Mouse (Mus musculus): ENCODE data around the gene Olfr102.

The Olfr102 gene

DNA sequence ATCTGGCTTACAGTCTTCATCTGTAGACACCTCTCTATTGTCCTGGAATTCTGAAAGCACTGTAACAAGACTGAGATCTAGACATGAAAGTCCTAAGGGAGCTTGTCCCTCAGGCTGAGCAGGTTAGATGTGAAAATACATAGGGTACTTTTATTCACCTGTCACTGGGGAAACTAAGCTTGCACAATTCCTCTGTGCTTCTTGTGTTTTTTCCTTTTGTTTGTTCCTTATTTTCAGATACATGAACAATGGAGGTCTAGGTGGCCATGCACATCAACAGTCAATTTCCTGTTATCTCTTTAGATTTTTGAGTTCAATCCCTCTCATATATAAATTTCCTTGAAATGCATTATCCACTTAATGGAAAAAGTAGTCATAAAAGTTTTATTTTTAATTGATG lies at the start of gene Olfr102:
Gene Olfr102 (minus strand): TSS at position 101 of the 400 bp plus-strand sequence.
- no peak for DNase-seq (ENCODE audit: low spot score in 2 of 2)

DNA sequence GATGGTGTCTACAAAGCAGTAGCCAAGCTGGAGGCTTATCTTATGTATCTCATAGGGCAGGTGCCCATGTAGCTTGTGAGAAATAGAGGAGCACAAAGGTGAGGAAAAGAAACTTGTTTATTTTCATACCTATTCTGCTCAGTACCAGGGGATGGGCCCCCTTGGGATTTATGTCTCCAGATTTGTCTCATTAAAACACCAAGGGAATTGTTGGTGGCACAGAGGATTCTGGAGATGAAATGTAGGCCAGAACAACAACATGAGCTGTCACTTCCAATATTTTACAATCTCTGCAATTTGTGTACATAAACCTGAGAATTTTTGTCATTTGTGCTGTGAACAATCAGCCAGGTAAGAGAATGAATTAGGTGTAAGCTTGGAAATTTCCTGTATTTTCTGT lies 42.4 kb upstream of the Olfr102 start, which contains the start of gene Olfr104-ps:
Gene Olfr104-ps (plus strand): TSS at position 301 of the 400 bp plus-strand sequence.
- DNase-seq (ENCODE audit: low spot score in 2 of 2): no peak

GRCm38 (mm10) chr17:37339598-37339997 lies 22.7 kb upstream of the Olfr102 start, which contains the start of gene Olfr103:
Gene Olfr103 (minus strand): TSS chr17:37339698.
- DNase-seq (ENCODE audit: low spot score in 2 of 2): no peak

DNA sequence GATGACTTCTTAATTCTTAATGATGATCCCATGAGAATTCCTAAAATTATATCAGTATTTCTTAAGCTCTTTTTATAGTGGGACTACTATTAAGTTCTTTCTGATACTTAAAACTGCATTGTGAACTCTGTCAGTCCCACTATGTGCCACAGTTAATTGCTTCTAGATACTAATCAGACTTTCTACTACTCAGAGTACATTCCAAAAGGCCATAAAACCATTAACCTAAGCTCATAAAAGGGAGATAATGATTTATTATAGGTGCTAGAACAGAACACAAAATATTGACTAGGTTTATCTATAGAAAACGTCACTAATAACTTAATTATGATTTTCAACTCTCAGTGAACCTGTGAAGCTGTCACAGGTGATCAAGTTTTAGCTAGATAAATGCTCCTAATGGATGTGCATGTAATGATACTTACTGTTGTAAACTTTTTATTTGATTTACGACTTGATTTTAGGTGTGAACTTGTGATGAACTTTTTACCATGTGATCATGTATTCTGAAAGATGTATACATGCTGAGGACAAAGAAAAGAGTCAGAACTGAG lies 6.6 kb downstream of the Olfr102 start:
- no peak for DNase-seq (ENCODE audit: low spot score in 2 of 2)

DNA sequence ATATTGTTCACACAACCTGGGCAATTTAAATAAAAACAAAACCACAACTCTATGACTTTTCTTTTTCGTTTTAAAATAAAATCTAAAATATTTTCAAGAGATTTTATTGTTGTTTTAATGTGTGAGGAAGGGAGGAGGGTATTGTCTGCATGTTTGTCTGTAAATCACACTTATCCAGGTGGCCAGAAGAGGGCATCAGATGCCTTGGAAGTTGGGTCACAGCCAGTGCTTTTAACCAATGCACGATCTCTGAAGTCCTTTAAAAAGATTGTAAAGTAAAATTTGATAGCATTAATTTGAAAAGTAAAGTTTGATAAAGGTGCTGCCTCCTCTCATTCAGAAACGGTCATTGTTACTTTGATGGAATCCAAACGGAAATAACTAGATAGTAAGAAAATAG lies 8.4 kb downstream of the Olfr102 start:
- DNase-seq (ENCODE audit: low spot score in 2 of 2): no peak

- DNase-seq (ENCODE audit: low spot score in 2 of 2): no peak
Measured at GRCm38 (mm10) chr17:37304213-37304612, 12.6 kb downstream of the Olfr102 start, which contains the start of gene Olfr101. Gene Olfr101 (minus strand): TSS chr17:37304313.

- no peak for DNase-seq (ENCODE audit: low spot score in 2 of 2)
Measured at GRCm38 (mm10) chr17:37283360-37283759, 33.5 kb downstream of the Olfr102 start, which contains the start of gene Olfr99. Gene Olfr99 (minus strand): TSS chr17:37283460.

DNA sequence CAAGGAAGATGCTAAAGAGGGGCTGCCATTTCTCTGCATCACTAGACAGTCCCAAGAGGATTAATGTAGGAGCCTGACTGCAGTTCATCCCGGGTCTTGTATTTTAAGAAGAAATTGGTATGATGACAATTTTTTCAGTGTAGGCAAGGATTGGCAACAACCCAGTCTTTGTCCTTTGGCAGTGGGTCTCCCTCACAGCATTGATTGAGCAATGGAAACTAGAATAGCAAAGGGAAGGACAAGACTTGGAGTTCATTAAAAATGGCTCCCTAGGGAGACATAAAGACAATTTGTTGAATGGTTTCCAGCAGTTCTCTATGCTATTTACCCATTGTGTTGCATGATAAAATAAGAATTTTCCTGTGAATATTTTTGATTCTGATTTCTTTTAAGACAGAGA lies 36.5 kb downstream of the Olfr102 start:
- no peak for DNase-seq (ENCODE audit: low spot score in 2 of 2)

- no peak for DNase-seq (ENCODE audit: low spot score in 2 of 2)
Measured at GRCm38 (mm10) chr17:37276573-37276972, 40.3 kb downstream of the Olfr102 start.

- DNase-seq (ENCODE audit: low spot score in 2 of 2): no peak
Measured at GRCm38 (mm10) chr17:37275626-37276248, 41.1 kb downstream of the Olfr102 start.

DNA sequence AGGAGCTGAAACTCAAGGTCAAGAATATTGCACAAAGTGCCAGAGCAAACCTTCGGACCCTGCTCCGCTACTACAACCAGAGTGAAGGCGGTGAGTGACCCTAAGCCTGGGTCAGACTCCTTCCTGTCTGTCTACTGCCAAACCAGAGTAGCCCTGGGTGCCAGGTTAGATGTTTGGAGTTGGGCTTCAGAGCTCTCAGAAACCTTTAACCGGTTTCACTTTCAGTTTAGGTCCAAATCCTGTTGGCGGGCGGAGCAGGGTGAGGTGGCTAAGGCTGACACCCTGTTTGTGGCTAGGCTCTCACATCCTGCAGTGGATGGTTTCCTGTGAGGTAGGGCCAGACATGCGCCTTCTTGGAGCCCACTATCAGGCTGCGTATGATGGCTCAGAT lies 46.2 kb downstream of the Olfr102 start:
- DNase-seq (ENCODE audit: low spot score in 2 of 2): peak; percentile 90 to 94

GRCm38 (mm10) chr17:37270058-37270701 lies 46.7 kb downstream of the Olfr102 start, which contains the start of gene H2-M3:
Gene H2-M3 (plus strand): TSS chr17:37270220.
- peak; percentile 95 for DNase-seq (ENCODE audit: low spot score in 2 of 2)

DNA sequence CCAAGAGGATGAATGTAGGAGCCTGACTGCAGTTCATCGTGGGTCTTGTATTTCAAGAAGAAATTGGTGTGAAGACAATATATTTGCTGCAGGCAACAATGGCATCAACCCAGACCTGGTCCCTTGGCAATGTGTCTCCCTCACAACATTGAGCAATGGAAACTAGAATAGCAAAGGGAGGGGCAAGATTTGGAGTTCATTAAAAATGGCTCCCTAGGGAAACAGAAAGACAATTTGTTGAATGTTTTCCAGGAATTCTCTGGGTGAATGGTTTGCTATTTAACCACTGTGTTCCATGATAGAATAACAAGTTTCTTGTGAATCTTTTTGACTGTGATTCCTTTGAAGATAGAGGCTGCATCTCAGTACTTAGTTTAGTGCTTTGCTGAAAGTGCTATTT lies 53.2 kb downstream of the Olfr102 start, which contains the start of gene Olfr98:
Gene Olfr98 (minus strand): TSS at position 124 of the 400 bp plus-strand sequence.
- DNase-seq (ENCODE audit: low spot score in 2 of 2): no peak
